Mouse (Mus musculus): ENCODE data around the gene Slc35g2.
A peak's percentile ranks its signal among the peaks of the same experiment; 100 is the strongest.

The Slc35g2 gene

GRCm38 (mm10) chr9:100570626-100571233 lies at the start of gene Slc35g2:
TSS of gene Slc35g2 (minus strand) at chr9:100571090.
- DNase-seq: peak; percentile 68 to 79

- DNase-seq: peak; percentile 62 to 69
Observed at GRCm38 (mm10) chr9:100616947-100617346, 46.1 kb upstream of the Slc35g2 start.

- DNase-seq: no peak
Observed at GRCm38 (mm10) chr9:100613501-100614071, 42.7 kb upstream of the Slc35g2 start.

- DNase-seq: no peak
Observed at GRCm38 (mm10) chr9:100605985-100606554, 35.2 kb upstream of the Slc35g2 start.

GRCm38 (mm10) chr9:100605522-100605921 lies 34.6 kb upstream of the Slc35g2 start:
- DNase-seq: no peak

- no peak for DNase-seq
Observed at GRCm38 (mm10) chr9:100603156-100603555, 32.3 kb upstream of the Slc35g2 start.

- no peak for DNase-seq
Observed at GRCm38 (mm10) chr9:100602130-100602529, 31.2 kb upstream of the Slc35g2 start.

- no peak for DNase-seq
Observed at GRCm38 (mm10) chr9:100599761-100600328, 29.0 kb upstream of the Slc35g2 start.

- no peak for DNase-seq
Observed at GRCm38 (mm10) chr9:100597546-100597945, 26.7 kb upstream of the Slc35g2 start, which contains the start of gene Stag1. TSS of gene Stag1 (plus strand) at chr9:100597798.

GRCm38 (mm10) chr9:100596317-100596716 lies 25.4 kb upstream of the Slc35g2 start:
- DNase-seq: no peak

- no peak for DNase-seq
Observed at GRCm38 (mm10) chr9:100590462-100590861, 19.6 kb upstream of the Slc35g2 start.

GRCm38 (mm10) chr9:100584031-100584430 lies 13.1 kb upstream of the Slc35g2 start:
- no peak for DNase-seq

- DNase-seq: peak in 1 of 2 experiments; percentile 18
Observed at GRCm38 (mm10) chr9:100582883-100583575, 12.1 kb upstream of the Slc35g2 start.

GRCm38 (mm10) chr9:100581543-100582492 lies 10.9 kb upstream of the Slc35g2 start:
- DNase-seq: peak; percentile 71 to 82

GRCm38 (mm10) chr9:100580196-100580740 lies 9.4 kb upstream of the Slc35g2 start:
- DNase-seq: no peak

- no peak for DNase-seq
Observed at GRCm38 (mm10) chr9:100573942-100574341, 3.1 kb upstream of the Slc35g2 start.

- DNase-seq: no peak
Observed at GRCm38 (mm10) chr9:100573300-100573699, 2.4 kb upstream of the Slc35g2 start.

- no peak for DNase-seq
Observed at GRCm38 (mm10) chr9:100571511-100571910, 621 bp upstream of the Slc35g2 start.

GRCm38 (mm10) chr9:100569798-100570625 lies 878 bp downstream of the Slc35g2 start:
- peak; percentile 48 to 63 for DNase-seq

- no peak for DNase-seq
Observed at GRCm38 (mm10) chr9:100560251-100560890, 10.5 kb downstream of the Slc35g2 start.
